Comparison of ENCODE assay signal across 8 mouse cellular contexts in genomic region chr3:55095968-55096654, GRCm38 (mm10). TPM values are rescaled to one million over a fixed set of nuclear protein-coding genes. Genes with fewer than 3 reads are reported as not detected.
A peak's percentile ranks its signal among the peaks of the same experiment; 100 is the strongest.
DNase-seq lines count a peak whose midpoint lies in the region; ATAC-seq and TF ChIP-seq lines count a peak whose summit lies in the region.

No protein-coding gene starts in this region.

- in situ Hi-C loops in ES-E14 (cut with MboI; ENCODE audit: low sequenced_read_pairs in 2 of 2, unreplicated experiment in 2 of 2): no loop called here

- no peak overlapping the region for H3K4me3 ChIP-seq in ES-E14 (ENCODE audit: insufficient read depth in 1 of 2, low read depth in 1 of 2, low read length in 2 of 2, poor library complexity in 1 of 2, severe bottlenecking in 1 of 2)
- H3K4me3 ChIP-seq in hindbrain, embryonic 13.5 days: no peak overlapping the region
- no peak overlapping the region for H3K4me3 ChIP-seq in midbrain, embryonic 12.5 days

- no peaks in the 10 kb centered on the region for H3K9me3 ChIP-seq in ES-E14 (ENCODE audit: control insufficient read depth, insufficient read depth, low read depth, low read length)
- H3K9me3 ChIP-seq in hindbrain, embryonic 13.5 days: no peaks in the 10 kb centered on the region
- H3K9me3 ChIP-seq in midbrain, embryonic 12.5 days: no peaks in the 10 kb centered on the region

- ATAC-seq in frontal cortex, adult (ENCODE audit: low TSS enrichment): peak; percentile 91
- peak; percentile 74 for ATAC-seq in hindbrain, embryonic 13.5 days (ENCODE audit: low FRiP score)
- peak; percentile 89 for ATAC-seq in midbrain, embryonic 12.5 days (ENCODE audit: low FRiP score, low read depth)

- no peak overlapping the region; the same call in 1 of the 2 replicates for H3K9ac ChIP-seq in ES-E14 (ENCODE audit: insufficient read depth, low read depth, low read length, poor library complexity, severe bottlenecking)
- H3K9ac ChIP-seq in hindbrain, embryonic 13.5 days: no peak overlapping the region
- no peak overlapping the region for H3K9ac ChIP-seq in midbrain, embryonic 12.5 days (replicated peaks)

- no peak for DNase-seq in frontal cortex, postnatal 25 days (ENCODE audit: low spot score in 2 of 2)
- DNase-seq in ES-E14 (ENCODE audit: low read depth, low spot score): no peak
- DNase-seq in fibroblast of lung, adult 2 months (ENCODE audit: low read depth): peak; percentile 77
- no peak for DNase-seq in thymus, postnatal 0 days (ENCODE audit: low spot score)
- no peak for DNase-seq in spleen, adult 18-20 months

- H3K27me3 ChIP-seq in hindbrain, embryonic 13.5 days: no peaks in the 10 kb centered on the region
- H3K27me3 ChIP-seq in midbrain, embryonic 12.5 days: no peaks in the 10 kb centered on the region

- WGBS in hindbrain, embryonic 13.5 days: 26% methylated on average over 8 of the region's 8 CpGs
- WGBS in midbrain, embryonic 12.5 days: 22% methylated on average over 8 of the region's 8 CpGs

- H3K36me3 ChIP-seq in ES-E14 (ENCODE audit: control insufficient read depth, insufficient read depth, low read length, poor library complexity, severe bottlenecking): no peaks in the 10 kb centered on the region
- H3K36me3 ChIP-seq in hindbrain, embryonic 13.5 days: no peaks in the 10 kb centered on the region
- H3K36me3 ChIP-seq in midbrain, embryonic 12.5 days: no peaks in the 10 kb centered on the region

- peaks cover 0 to 3% of the 10 kb centered on the region in 2 experiments; a peak in 1 of 4 replicates for H3K4me1 ChIP-seq in ES-E14 (ENCODE audit: control insufficient read depth in 2 of 2, insufficient read depth in 2 of 2, low read length in 2 of 2, poor library complexity in 1 of 2)
- peaks cover 21% of the 10 kb centered on the region for H3K4me1 ChIP-seq in hindbrain, embryonic 13.5 days (replicated peaks)
- peaks cover 23% of the 10 kb centered on the region for H3K4me1 ChIP-seq in midbrain, embryonic 12.5 days

- H3K27ac ChIP-seq in ES-E14 (ENCODE audit: insufficient read depth, low read depth, low read length, poor library complexity, severe bottlenecking): 0 out of 2 replicates have a peak overlapping the region, but pooled peaks have one; percentile 6
- peak overlapping the region; percentile 53; the same call in 1 of the 2 replicates for H3K27ac ChIP-seq in hindbrain, embryonic 13.5 days
- peak overlapping the region; percentile 65 for H3K27ac ChIP-seq in midbrain, embryonic 12.5 days (replicated peaks)

- peak overlapping the region; percentile 16 for H3K4me2 ChIP-seq in hindbrain, embryonic 13.5 days
- H3K4me2 ChIP-seq in midbrain, embryonic 12.5 days (replicated peaks): peak overlapping the region; percentile 29; the same call in 1 of the 2 replicates

TF ChIP-seq in ES-E14, 5 proteins besides CTCF, POLR2A, EP300 and RAD21:
- TF ChIP-seq CHD2 (IDR thresholded peaks at IDR 0.05; ENCODE audit: low read depth, low read length) (no peak), HCFC1 (IDR thresholded peaks at IDR 0.05; ENCODE audit: borderline replicate concordance, insufficient read depth, low read length) (peak; percentile 77)

RNA-seq across cellular contexts. Expression of gene Spg20, which starts 15.8 kb away (rescaled TPM):
- total RNA-seq in ES-E14 (2012; rRNA removed): 7.6 and 12.8 TPM in 2 replicates
- polyA plus RNA-seq in hindbrain, embryonic 13.5 days (2015; fragmentation: Nextera tagmentation; extraction: Ambion mirVana): 20.0 and 21.7 TPM in 2 replicates
- polyA plus RNA-seq in midbrain, embryonic 12.5 days (2016; fragmentation: Nextera tagmentation; extraction: Ambion mirVana): 35.9 and 37.8 TPM in 2 replicates
- 16.6 and 18.7 TPM in 2 replicates for polyA plus RNA-seq in thymus, postnatal 0 days (2015; fragmentation: Nextera tagmentation; extraction: Ambion mirVana)

RNA-seq across cellular contexts. Expression of gene Ccna1, which starts 40.8 kb away (rescaled TPM):
- 0.76 and 1.1 TPM in 2 replicates for total RNA-seq in ES-E14 (2012; rRNA removed)
- 2.2 TPM in 2 replicates for polyA plus RNA-seq in hindbrain, embryonic 13.5 days (2015; fragmentation: Nextera tagmentation; extraction: Ambion mirVana)
- polyA plus RNA-seq in midbrain, embryonic 12.5 days (2016; fragmentation: Nextera tagmentation; extraction: Ambion mirVana): 2.2 and 2.3 TPM in 2 replicates
- 0.21 and 0.35 TPM in 2 replicates for polyA plus RNA-seq in thymus, postnatal 0 days (2015; fragmentation: Nextera tagmentation; extraction: Ambion mirVana)

RNA-seq across cellular contexts. Expression of gene Ccdc169, which starts 41.0 kb away (rescaled TPM):
- 0.16 and 0.54 TPM in 2 replicates for total RNA-seq in ES-E14 (2012; rRNA removed)
- polyA plus RNA-seq in hindbrain, embryonic 13.5 days (2015; fragmentation: Nextera tagmentation; extraction: Ambion mirVana): 0.05 TPM in 1 of 2 replicates, not detected in the other
- not detected in 2 replicates for polyA plus RNA-seq in midbrain, embryonic 12.5 days (2016; fragmentation: Nextera tagmentation; extraction: Ambion mirVana)
- polyA plus RNA-seq in thymus, postnatal 0 days (2015; fragmentation: Nextera tagmentation; extraction: Ambion mirVana): 0.04 TPM in 1 of 2 replicates, not detected in the other

Comparison
In these comparisons a context has a peak if more than half of its experiments do, and no peak if none do; other contexts are left out.
1. H3K27ac ChIP-seq: peak in every context shown above with its lines; median percentile 65 in midbrain, embryonic 12.5 days; 53 in hindbrain, embryonic 13.5 days; 6 in ES-E14.